Mouse (Mus musculus) stomach, postnatal 0 days (tissue): ENCODE results near the gene Acbd3.

Source experiments
- CTCF ChIP-seq: IDR thresholded peaks from 2 replicates; pipeline ENCODE4 v1.5.1; 2016; ENCODE audit warnings: antibody characterized with exemption, low read depth, mild to moderate bottlenecking, moderate library complexity
- EP300 ChIP-seq: optimal IDR thresholded peaks from 2 replicates; pipeline ENCODE3; 2016; ENCODE audit warnings: antibody characterized with exemption

DNA sequence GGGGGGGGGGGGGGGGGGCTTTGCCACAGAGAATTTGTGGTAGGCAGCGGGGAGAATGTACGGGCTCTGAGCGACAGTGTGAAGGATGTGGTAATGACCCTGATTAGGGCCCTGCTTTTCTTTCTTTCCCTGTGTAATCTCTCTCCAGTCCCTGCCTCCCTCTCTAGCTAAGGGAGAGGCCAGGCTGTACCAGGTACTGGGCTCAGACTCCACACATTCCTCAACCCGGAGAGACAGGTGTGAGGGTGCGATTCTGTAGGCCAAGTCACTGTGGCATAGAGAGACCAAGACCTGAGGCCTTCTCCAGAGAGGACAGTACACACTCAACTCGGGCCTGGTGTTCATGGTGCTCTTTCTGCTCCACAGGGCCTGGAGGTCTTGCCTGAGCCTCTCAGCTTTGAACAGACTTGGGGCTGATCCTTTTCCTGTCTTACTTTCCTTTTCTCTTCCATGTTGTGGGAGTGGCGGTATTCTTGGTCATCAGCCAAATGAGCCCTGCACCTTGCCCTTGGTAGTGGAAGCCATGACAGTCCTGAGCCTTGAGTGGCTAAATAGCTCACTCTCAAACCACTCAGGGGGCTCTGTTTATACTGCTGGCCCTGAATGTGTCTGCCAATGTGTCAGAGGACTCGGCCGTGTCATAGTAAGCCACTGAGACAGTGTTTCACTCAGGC, 57.2 kb downstream of the Acbd3 start:
- TF ChIP-seq CTCF (no peak), EP300 (no peak)
